9 mouse cellular contexts compared by ENCODE assay signal in the genomic region with DNA sequence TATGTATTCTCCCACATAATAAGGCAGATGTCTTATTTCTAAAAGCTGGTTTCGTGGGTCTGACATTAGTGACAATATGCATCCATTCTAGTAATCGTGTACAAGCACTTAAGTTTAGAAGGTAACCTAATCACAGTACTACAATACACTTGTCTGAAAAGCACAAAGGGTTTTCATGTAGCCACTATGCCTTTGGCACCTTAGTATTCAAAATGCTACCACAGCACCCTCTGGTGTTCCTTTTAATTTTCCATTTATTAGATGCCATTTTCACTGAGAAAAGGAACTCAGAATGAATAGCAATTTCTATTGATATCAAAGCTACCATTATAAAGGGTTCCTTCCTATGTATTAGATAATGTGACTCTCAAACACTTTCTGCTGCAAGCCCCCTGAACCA. TPM values are rescaled to one million over a fixed set of nuclear protein-coding genes. Genes with fewer than 3 reads are reported as not detected.
DNase-seq lines count a peak whose midpoint lies in the region; ATAC-seq lines count a peak whose summit lies in the region.
"Had no signal": no experiment of that assay in that cellular context is flagged by ENCODE, and none has a peak within 500 bp of the region (broad histone marks: within the 10 kb centered on the region; RNA-seq: fewer than 3 reads in every experiment).

No protein-coding gene starts in this region.

- ATAC-seq in midbrain, embryonic 15.5 days (replicated peaks): 0 out of 2 replicates have a peak, but pooled peaks have one; percentile 45
- ATAC-seq in megakaryocyte, adult 5-6 weeks (ENCODE audit: poor library complexity, severe bottlenecking): no peak

- H3K9ac ChIP-seq in midbrain, embryonic 15.5 days: no peak overlapping the region
- H3K9ac ChIP-seq: heart, embryonic 12.5 days had no signal

- peak; percentile 16 for DNase-seq in layer of hippocampus, adult 11-12 months (ENCODE audit: low spot score)
- no peak for DNase-seq in layer of hippocampus, postnatal 36 days
- DNase-seq in MN1 (ENCODE audit: low spot score): peak; percentile 46
- peak; percentile 69 for DNase-seq in embryo, embryonic 10.5 days (ENCODE audit: low spot score)
- no peak for DNase-seq in left cerebral cortex, adult 11 months (ENCODE audit: low spot score)

- WGBS in midbrain, embryonic 15.5 days: 70% methylated on average over 2 of the region's 2 CpGs

- H3K36me3 ChIP-seq in midbrain, embryonic 15.5 days (replicated peaks): no peaks in the 10 kb centered on the region
- H3K36me3 ChIP-seq: heart, embryonic 12.5 days had no signal

- H3K4me1 ChIP-seq in midbrain, embryonic 15.5 days: no peaks in the 10 kb centered on the region
- H3K4me1 ChIP-seq: heart, embryonic 12.5 days had no signal

- no peak overlapping the region for H3K27ac ChIP-seq in midbrain, embryonic 15.5 days

- H3K9me3 ChIP-seq in midbrain, embryonic 15.5 days: no peaks in the 10 kb centered on the region

- no peak overlapping the region for H3K4me2 ChIP-seq in midbrain, embryonic 15.5 days
- H3K4me2 ChIP-seq: heart, embryonic 12.5 days had no signal

- H3K4me3 ChIP-seq in midbrain, embryonic 15.5 days: no peak overlapping the region
- H3K4me3 ChIP-seq: heart, embryonic 12.5 days had no signal

- H3K27me3 ChIP-seq in midbrain, embryonic 15.5 days (replicated peaks): no peaks in the 10 kb centered on the region
- H3K27me3 ChIP-seq: heart, embryonic 12.5 days had no signal

RNA-seq across cellular contexts. Expression of a gene that starts 11.1 kb away (rescaled TPM):
- total RNA-seq in layer of hippocampus, postnatal 36 days (2021): 10 to 100 TPM; 65.7 to 69.8 TPM
- polyA plus RNA-seq in midbrain, embryonic 15.5 days (2015; fragmentation: Nextera tagmentation; extraction: Ambion mirVana): 194 and 197 TPM in 2 replicates
- 67.0 and 85.0 TPM in 2 replicates for total RNA-seq in megakaryocyte, adult 5-6 weeks (2015)
- total RNA-seq in megakaryocyte, adult 5-6 weeks (2017): 67.1 and 71.1 TPM in 2 replicates

RNA-seq across cellular contexts. Expression of a gene that starts 16.6 kb away (rescaled TPM):
- total RNA-seq in layer of hippocampus, postnatal 36 days (2021): not detected
- polyA plus RNA-seq in midbrain, embryonic 15.5 days (2015; fragmentation: Nextera tagmentation; extraction: Ambion mirVana): not detected in 2 replicates
- not detected in 2 replicates for total RNA-seq in megakaryocyte, adult 5-6 weeks (2015)
- not detected in 2 replicates for total RNA-seq in megakaryocyte, adult 5-6 weeks (2017)
- polyA plus RNA-seq: heart, embryonic 12.5 days; limb, embryonic 11.5 days had no signal

RNA-seq across cellular contexts. Expression of a gene that starts 57.5 kb away (rescaled TPM):
- total RNA-seq in layer of hippocampus, postnatal 36 days (2021): 10 to 100 TPM; 45.6 to 50.6 TPM
- 47.6 and 48.5 TPM in 2 replicates for polyA plus RNA-seq in midbrain, embryonic 15.5 days (2015; fragmentation: Nextera tagmentation; extraction: Ambion mirVana)
- 20.9 and 24.0 TPM in 2 replicates for total RNA-seq in megakaryocyte, adult 5-6 weeks (2015)
- 28.5 and 36.9 TPM in 2 replicates for total RNA-seq in megakaryocyte, adult 5-6 weeks (2017)

Comparison
In these comparisons a context has a peak if more than half of its experiments do, and no peak if none do; other contexts are left out.
1. DNase-seq: peak in layer of hippocampus, adult 11-12 months (single experiment), MN1 (single experiment) and embryo, embryonic 10.5 days (single experiment); none in layer of hippocampus, postnatal 36 days (0 of 2) and left cerebral cortex, adult 11 months (single experiment).